In the genomic region with DNA sequence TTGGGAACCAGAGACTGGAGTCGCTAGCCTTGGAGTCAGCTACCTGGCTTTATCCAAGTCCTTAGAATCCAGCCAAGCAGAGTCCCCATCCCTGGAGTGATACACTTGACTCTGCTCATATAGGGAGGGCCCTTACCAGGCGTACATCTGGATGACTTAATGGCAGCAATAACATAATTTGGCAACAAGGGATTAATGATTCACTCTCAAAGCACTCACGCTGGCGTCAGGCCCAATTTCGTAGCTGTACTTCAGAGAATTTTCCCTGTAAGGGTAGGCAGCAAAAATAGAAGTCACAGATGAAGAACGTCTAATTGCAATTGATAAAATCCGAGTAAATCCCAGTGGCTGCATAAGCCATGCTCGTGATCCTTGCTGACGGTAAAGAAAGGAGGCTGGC, we compare ENCODE assay signal across 8 mouse cellular contexts.
DNase-seq lines count a peak whose midpoint lies in the region; ATAC-seq and TF ChIP-seq lines count a peak whose summit lies in the region.

No protein-coding gene starts in this region.

- no peak for TF ChIP-seq POLR2A in limb, embryonic 14.5 days (IDR thresholded peaks at IDR 0.05; ENCODE audit: borderline replicate concordance, extremely low read depth, insufficient read depth, insufficient read length)

- H3K27me3 ChIP-seq in limb, embryonic 14.5 days (ENCODE audit: control insufficient read depth, insufficient read depth, low read length): no peaks in the 10 kb centered on the region
- H3K27me3 ChIP-seq in limb, embryonic 10.5 days (ENCODE audit: low read depth, poor library complexity, severe bottlenecking): no peaks in the 10 kb centered on the region
- no peaks in the 10 kb centered on the region for H3K27me3 ChIP-seq in heart, embryonic 12.5 days (replicated peaks)

- no peak for ATAC-seq in limb, embryonic 14.5 days (ENCODE audit: low FRiP score, low read depth)
- ATAC-seq in heart, embryonic 12.5 days (ENCODE audit: insufficient number of reproducible peaks, low FRiP score): no peak

- no peaks in the 10 kb centered on the region for H3K9me3 ChIP-seq in limb, embryonic 14.5 days (ENCODE audit: control insufficient read depth, low read length)
- H3K9me3 ChIP-seq in limb, embryonic 10.5 days (replicated peaks): no peaks in the 10 kb centered on the region
- H3K9me3 ChIP-seq in heart, embryonic 12.5 days (replicated peaks): no peaks in the 10 kb centered on the region

- H3K4me1 ChIP-seq in limb, embryonic 14.5 days (ENCODE audit: control insufficient read depth, insufficient read depth, low read length): 0 out of 2 replicates have a peak, but pooled peaks cover 3% of the 10 kb centered on the region
- no peaks in the 10 kb centered on the region for H3K4me1 ChIP-seq in limb, embryonic 10.5 days
- peaks cover 7% of the 10 kb centered on the region for H3K4me1 ChIP-seq in heart, embryonic 12.5 days (replicated peaks)

- H3K4me2 ChIP-seq in limb, embryonic 14.5 days (replicated peaks; ENCODE audit: low read depth, low read length, severe bottlenecking): no peak overlapping the region
- 0 out of 2 replicates have a peak overlapping the region, but pooled peaks have one; percentile 15 for H3K4me2 ChIP-seq in heart, embryonic 12.5 days

- H3K4me3 ChIP-seq in limb, embryonic 14.5 days (replicated peaks; ENCODE audit: low read length): no peak overlapping the region
- no peak overlapping the region for H3K4me3 ChIP-seq in limb, embryonic 10.5 days
- no peak overlapping the region for H3K4me3 ChIP-seq in heart, embryonic 12.5 days

- H3K27ac ChIP-seq in limb, embryonic 14.5 days (replicated peaks; ENCODE audit: low read depth, low read length): no peak overlapping the region
- H3K27ac ChIP-seq in limb, embryonic 10.5 days: no peak overlapping the region
- no peak overlapping the region for H3K27ac ChIP-seq in heart, embryonic 12.5 days (ENCODE audit: poor library complexity, severe bottlenecking)

- H3K9ac ChIP-seq in limb, embryonic 14.5 days (ENCODE audit: low read depth, low read length, severe bottlenecking): no peak overlapping the region
- H3K9ac ChIP-seq in heart, embryonic 12.5 days: no peak overlapping the region

- H3K36me3 ChIP-seq in limb, embryonic 14.5 days (ENCODE audit: control insufficient read depth, insufficient read depth, low read length): no peaks in the 10 kb centered on the region
- no peaks in the 10 kb centered on the region for H3K36me3 ChIP-seq in limb, embryonic 10.5 days
- H3K36me3 ChIP-seq in heart, embryonic 12.5 days: no peaks in the 10 kb centered on the region

- WGBS in limb, embryonic 14.5 days: 39% methylated on average over 9 of the region's 9 CpGs
- WGBS in limb, embryonic 10.5 days: 61% methylated on average over 9 of the region's 9 CpGs
- 42% methylated on average over 9 of the region's 9 CpGs for WGBS in heart, embryonic 12.5 days

- peak; percentile 62 for DNase-seq in limb, embryonic 14.5 days (ENCODE audit: low spot score)
- no peak for DNase-seq in limb, embryonic 10.5 days (ENCODE audit: low spot score)
- DNase-seq in adrenal gland, postnatal 14 days: peak; percentile 80
- peak; percentile 16 for DNase-seq in lung, postnatal 14 days
- no peak for DNase-seq in spleen, postnatal 10 days (ENCODE audit: low spot score in 2 of 2)
- no peak for DNase-seq in cerebellum, adult 8-10 months
- DNase-seq in left cerebral cortex, adult 9 months (ENCODE audit: low spot score in 2 of 2): no peak

Comparison
In these comparisons a context has a peak if more than half of its experiments do, and no peak if none do; other contexts are left out.
1. DNase-seq: peak in limb, embryonic 14.5 days (single experiment), adrenal gland, postnatal 14 days (single experiment) and lung, postnatal 14 days (single experiment); none in limb, embryonic 10.5 days (single experiment), spleen, postnatal 10 days (0 of 2), cerebellum, adult 8-10 months (single experiment) and left cerebral cortex, adult 9 months (0 of 2).